Mouse (Mus musculus): ENCODE data around the gene Creb5. TPM values are rescaled to one million over a fixed set of nuclear protein-coding genes. Genes with fewer than 3 reads are reported as not detected.

Creb5 gene
- polyA plus RNA-seq, 1 experiment from 2014 or later: 39.0 TPM

DNA sequence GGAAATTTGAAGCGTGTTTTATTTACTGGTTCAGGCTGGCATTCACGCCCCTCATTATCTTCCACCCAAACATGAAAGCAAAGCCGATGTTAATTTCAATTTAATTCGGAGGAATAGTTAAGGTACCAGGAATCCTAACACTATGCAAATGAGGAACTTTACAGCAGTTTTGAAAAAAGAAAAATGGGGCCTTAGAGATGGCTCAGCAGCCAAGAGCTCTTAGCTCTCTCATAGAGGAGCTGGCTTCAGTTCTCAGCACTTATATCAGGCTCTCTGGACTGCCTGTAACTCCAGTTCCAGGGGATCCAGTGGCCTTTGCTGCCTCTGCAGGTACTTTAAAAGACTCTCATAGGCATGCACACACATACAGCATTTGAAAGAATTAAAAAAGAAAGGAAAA lies 19.1 kb downstream of the Creb5 start:
- no peak for DNase-seq (ENCODE audit: low spot score)
- Histone ChIP-seq H3K4me2 (ENCODE audit: low read depth, low read length, severe bottlenecking) (no peak overlapping the region), H3K27me3 (ENCODE audit: control insufficient read depth, insufficient read depth, low read length) (no peaks in the 10 kb centered on the region), H3K36me3 (ENCODE audit: control insufficient read depth, insufficient read depth, low read length) (no peaks in the 10 kb centered on the region), H3K4me1 (replicated peaks; ENCODE audit: control insufficient read depth, insufficient read depth, low read length) (peaks cover 3% of the 10 kb centered on the region; the same call in 1 of the 2 replicates), H3K9ac (ENCODE audit: low read length) (no peak overlapping the region), H3K27ac (ENCODE audit: low read depth, low read length) (no peak overlapping the region), H3K4me3 (ENCODE audit: low read depth, low read length) (no peak overlapping the region), H3K9me3 (ENCODE audit: control insufficient read depth, low read length) (no peaks in the 10 kb centered on the region)
- ATAC-seq (replicated peaks; ENCODE audit: low FRiP score): no peak
- 63% methylated on average over 4 of the region's 4 CpGs for WGBS

DNA sequence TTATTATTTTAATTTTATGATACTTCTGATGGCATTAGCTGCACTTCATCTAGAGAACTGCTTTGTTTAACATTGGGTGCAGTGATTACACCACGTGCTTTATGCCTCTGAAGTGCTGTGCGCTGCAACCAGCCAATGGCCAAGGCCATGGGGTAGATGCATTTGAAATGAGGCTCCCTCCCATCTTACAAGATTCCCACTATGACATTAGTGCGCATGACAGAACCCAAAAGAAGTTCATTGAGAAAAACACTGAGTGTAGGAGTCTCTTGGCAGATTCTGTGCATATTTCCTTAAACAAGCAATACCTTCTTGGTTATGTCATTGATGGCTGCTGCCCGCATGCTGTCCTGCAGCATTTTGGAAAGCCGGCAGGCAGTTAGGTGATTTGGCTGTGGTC lies 19.6 kb downstream of the Creb5 start:
- 38% methylated on average over 5 of the region's 5 CpGs for WGBS
- ATAC-seq (replicated peaks; ENCODE audit: low FRiP score): peak; percentile 87

DNA sequence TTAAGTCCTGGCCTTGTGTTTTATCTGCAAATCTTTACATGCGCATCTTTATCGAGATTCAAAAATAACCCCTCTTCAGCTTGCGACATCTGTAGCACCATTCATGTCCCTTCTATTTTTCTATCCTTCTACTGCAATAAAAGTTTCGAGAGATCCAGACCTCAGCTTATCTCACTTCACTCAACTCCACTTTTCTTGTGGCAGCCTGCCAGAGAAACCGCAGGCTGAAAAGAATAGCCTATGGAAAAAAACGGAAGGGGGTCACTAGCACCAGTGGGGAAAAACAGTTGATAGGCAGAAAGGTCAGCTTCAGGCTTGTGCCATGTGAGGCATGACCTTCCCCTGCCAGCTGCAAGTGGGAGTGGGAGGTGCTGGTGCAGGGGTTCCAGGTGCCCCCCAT lies 21.6 kb downstream of the Creb5 start:
- ATAC-seq (replicated peaks; ENCODE audit: low FRiP score): no peak
- 53% methylated on average over 6 of the region's 6 CpGs for WGBS
- no peak overlapping the region for H3K27ac ChIP-seq (ENCODE audit: low read depth, low read length)
- H3K4me2 ChIP-seq (ENCODE audit: low read depth, low read length, severe bottlenecking): no peak overlapping the region
- no peaks in the 10 kb centered on the region for H3K27me3 ChIP-seq (ENCODE audit: control insufficient read depth, insufficient read depth, low read length)
- peaks cover 3% of the 10 kb centered on the region; the same call in 1 of the 2 replicates for H3K4me1 ChIP-seq (replicated peaks; ENCODE audit: control insufficient read depth, insufficient read depth, low read length)
- H3K9ac ChIP-seq (ENCODE audit: low read length): no peak overlapping the region
- peak; percentile 53 for DNase-seq (ENCODE audit: low spot score)
- no peak overlapping the region for H3K4me3 ChIP-seq (ENCODE audit: low read depth, low read length)
- H3K9me3 ChIP-seq (ENCODE audit: control insufficient read depth, low read length): no peaks in the 10 kb centered on the region
- H3K36me3 ChIP-seq (ENCODE audit: control insufficient read depth, insufficient read depth, low read length): no peaks in the 10 kb centered on the region

More for the DNA sequence above, 19.6 kb downstream of the Creb5 start:
- no peaks in the 10 kb centered on the region for H3K27me3 ChIP-seq (ENCODE audit: control insufficient read depth, insufficient read depth, low read length)
- no peaks in the 10 kb centered on the region for H3K9me3 ChIP-seq (ENCODE audit: control insufficient read depth, low read length)
- H3K27ac ChIP-seq (ENCODE audit: low read depth, low read length): no peak overlapping the region
- no peaks in the 10 kb centered on the region for H3K36me3 ChIP-seq (ENCODE audit: control insufficient read depth, insufficient read depth, low read length)
- H3K4me1 ChIP-seq (replicated peaks; ENCODE audit: control insufficient read depth, insufficient read depth, low read length): peaks cover 3% of the 10 kb centered on the region; the same call in 1 of the 2 replicates
- H3K9ac ChIP-seq (ENCODE audit: low read length): no peak overlapping the region
- H3K4me3 ChIP-seq (ENCODE audit: low read depth, low read length): no peak overlapping the region
- DNase-seq (ENCODE audit: low spot score): no peak
- no peak overlapping the region for H3K4me2 ChIP-seq (ENCODE audit: low read depth, low read length, severe bottlenecking)

DNA sequence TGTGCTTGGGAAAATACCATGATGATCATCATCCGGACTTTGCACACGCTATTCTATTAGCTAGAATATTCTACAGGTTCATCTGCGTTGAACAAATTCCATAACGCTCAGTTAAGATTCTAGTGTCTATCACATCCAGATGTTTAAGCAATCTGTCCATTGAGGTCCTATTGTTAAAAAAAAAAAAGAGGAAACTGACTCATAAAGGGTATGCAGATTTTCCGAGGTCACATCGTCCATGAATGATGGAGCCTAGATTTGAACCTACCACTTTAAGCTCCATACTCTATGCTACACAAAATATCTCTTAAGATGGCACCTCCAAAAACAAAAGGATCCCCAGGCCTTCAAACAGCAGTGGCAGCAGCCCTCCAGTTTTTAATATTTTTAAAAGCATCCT lies 26.5 kb downstream of the Creb5 start:
- no peak overlapping the region for H3K4me2 ChIP-seq (ENCODE audit: low read depth, low read length, severe bottlenecking)
- 89% methylated on average over 6 of the region's 6 CpGs for WGBS
- H3K27me3 ChIP-seq (ENCODE audit: control insufficient read depth, insufficient read depth, low read length): no peaks in the 10 kb centered on the region
- no peak overlapping the region for H3K4me3 ChIP-seq (ENCODE audit: low read depth, low read length)
- H3K36me3 ChIP-seq (ENCODE audit: control insufficient read depth, insufficient read depth, low read length): no peaks in the 10 kb centered on the region
- peaks cover 3% of the 10 kb centered on the region; the same call in 1 of the 2 replicates for H3K4me1 ChIP-seq (replicated peaks; ENCODE audit: control insufficient read depth, insufficient read depth, low read length)
- no peaks in the 10 kb centered on the region for H3K9me3 ChIP-seq (ENCODE audit: control insufficient read depth, low read length)
- no peak for DNase-seq (ENCODE audit: low spot score)
- no peak overlapping the region for H3K27ac ChIP-seq (ENCODE audit: low read depth, low read length)
- no peak for ATAC-seq (replicated peaks; ENCODE audit: low FRiP score)
- no peak overlapping the region for H3K9ac ChIP-seq (ENCODE audit: low read length)

DNA sequence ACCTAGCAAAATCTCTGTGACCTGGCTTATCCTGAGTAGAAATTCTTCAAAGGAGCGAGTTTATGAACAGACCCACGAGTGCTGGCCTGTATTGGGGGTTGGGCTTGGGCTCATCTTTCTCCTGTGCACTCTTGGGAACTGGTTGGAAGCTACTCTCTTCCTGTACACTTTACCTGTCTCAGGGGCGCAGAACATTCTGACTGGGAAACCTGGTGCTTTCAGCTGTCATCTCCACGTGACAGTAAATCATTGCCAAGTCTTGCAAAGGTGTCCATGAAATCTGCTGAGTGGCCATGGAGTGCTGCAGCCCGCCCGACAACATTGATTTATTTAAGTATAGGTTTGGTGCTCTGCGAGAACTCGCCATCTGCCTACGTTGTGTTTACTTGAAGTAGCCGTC lies 27.1 kb downstream of the Creb5 start:
- Histone ChIP-seq H3K27ac (ENCODE audit: low read depth, low read length) (no peak overlapping the region), H3K36me3 (ENCODE audit: control insufficient read depth, insufficient read depth, low read length) (no peaks in the 10 kb centered on the region), H3K4me3 (ENCODE audit: low read depth, low read length) (no peak overlapping the region), H3K4me1 (replicated peaks; ENCODE audit: control insufficient read depth, insufficient read depth, low read length) (no peaks in the 10 kb centered on the region), H3K27me3 (ENCODE audit: control insufficient read depth, insufficient read depth, low read length) (no peaks in the 10 kb centered on the region), H3K9me3 (ENCODE audit: control insufficient read depth, low read length) (no peaks in the 10 kb centered on the region), H3K9ac (ENCODE audit: low read length) (no peak overlapping the region), H3K4me2 (ENCODE audit: low read depth, low read length, severe bottlenecking) (no peak overlapping the region)
- 89% methylated on average over 10 of the region's 10 CpGs for WGBS
- no peak for DNase-seq (ENCODE audit: low spot score)
- ATAC-seq (replicated peaks; ENCODE audit: low FRiP score): no peak

DNA sequence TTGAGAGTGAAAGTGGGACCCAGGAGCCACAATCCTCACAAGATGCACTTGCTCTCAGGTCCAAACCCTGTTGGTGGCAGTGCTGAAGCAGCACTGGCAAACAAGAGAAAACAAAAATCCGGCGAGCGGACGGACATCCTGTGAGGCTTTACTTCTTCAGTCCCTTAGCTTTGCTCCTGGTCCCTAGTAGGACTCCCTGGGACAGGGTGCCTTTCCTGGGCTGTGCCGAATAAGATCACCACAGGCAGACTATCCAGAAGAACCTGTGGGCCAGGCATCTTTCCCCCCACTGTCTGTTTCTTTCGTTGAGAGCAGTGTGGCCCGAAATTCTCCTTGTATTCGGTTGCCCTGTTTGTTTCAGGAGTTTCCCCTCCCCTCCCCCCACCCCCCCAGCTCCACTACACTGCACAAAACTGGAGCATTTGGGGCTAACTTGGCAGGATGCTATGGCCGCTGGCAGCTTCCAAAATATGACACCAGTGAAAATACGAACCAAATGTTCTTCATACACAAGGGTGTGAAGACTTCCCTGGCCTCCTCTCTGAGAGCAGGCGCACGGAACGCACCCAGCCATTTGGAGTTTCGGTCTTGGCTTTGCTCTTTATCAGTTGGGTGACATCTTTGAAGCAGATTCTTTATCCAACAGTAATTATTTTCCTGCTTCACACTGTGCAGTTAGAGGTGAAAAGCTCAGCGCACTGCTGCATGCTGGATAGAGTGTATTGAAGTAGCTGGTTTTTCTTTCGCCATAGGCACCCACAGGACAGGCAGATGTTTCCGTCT lies 32.7 kb downstream of the Creb5 start:
- no peaks in the 10 kb centered on the region for H3K36me3 ChIP-seq (ENCODE audit: control insufficient read depth, insufficient read depth, low read length)
- no peak overlapping the region for H3K27ac ChIP-seq (ENCODE audit: low read depth, low read length)
- DNase-seq (ENCODE audit: low spot score): peak; percentile 53
- no peaks in the 10 kb centered on the region for H3K27me3 ChIP-seq (ENCODE audit: control insufficient read depth, insufficient read depth, low read length)
- whole genome bisulfite sequencing: 77% methylated on average over 17 of the region's 17 CpGs
- ATAC-seq (replicated peaks; ENCODE audit: low FRiP score): no peak
- no peaks in the 10 kb centered on the region for H3K4me1 ChIP-seq (replicated peaks; ENCODE audit: control insufficient read depth, insufficient read depth, low read length)
- H3K9me3 ChIP-seq (ENCODE audit: control insufficient read depth, low read length): no peaks in the 10 kb centered on the region
- no peak overlapping the region for H3K4me2 ChIP-seq (ENCODE audit: low read depth, low read length, severe bottlenecking)
- no peak overlapping the region for H3K9ac ChIP-seq (ENCODE audit: low read length)
- H3K4me3 ChIP-seq (ENCODE audit: low read depth, low read length): no peak overlapping the region

DNA sequence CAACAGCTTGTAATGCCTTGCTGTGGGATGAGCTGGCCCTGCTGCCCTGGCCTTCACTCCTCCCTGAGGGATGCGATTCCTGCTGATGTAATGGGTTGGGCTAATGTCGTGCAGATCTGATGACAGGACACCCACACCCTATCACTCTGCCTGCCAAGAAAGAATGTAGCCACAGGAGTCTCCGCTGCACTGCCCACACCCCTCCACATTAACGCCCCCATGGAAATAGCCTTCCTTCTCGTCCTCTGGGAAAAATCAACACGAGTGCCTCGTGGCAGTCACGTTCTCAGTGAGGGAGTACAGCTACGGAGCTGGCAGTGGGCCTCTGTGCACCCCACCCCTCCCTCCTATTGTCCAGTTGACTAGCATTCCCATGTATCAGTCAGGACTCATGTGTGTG lies 50.3 kb downstream of the Creb5 start:
- Histone ChIP-seq H3K9ac (ENCODE audit: low read length) (no peak overlapping the region), H3K4me3 (ENCODE audit: low read depth, low read length) (no peak overlapping the region), H3K36me3 (ENCODE audit: control insufficient read depth, insufficient read depth, low read length) (0 out of 2 replicates have a peak, but pooled peaks cover 2% of the 10 kb centered on the region), H3K27me3 (ENCODE audit: control insufficient read depth, insufficient read depth, low read length) (no peaks in the 10 kb centered on the region), H3K4me1 (replicated peaks; ENCODE audit: control insufficient read depth, insufficient read depth, low read length) (no peaks in the 10 kb centered on the region), H3K9me3 (ENCODE audit: control insufficient read depth, low read length) (no peaks in the 10 kb centered on the region), H3K4me2 (ENCODE audit: low read depth, low read length, severe bottlenecking) (no peak overlapping the region), H3K27ac (ENCODE audit: low read depth, low read length) (no peak overlapping the region)
- 74% methylated on average over 9 of the region's 9 CpGs for WGBS
- ATAC-seq (replicated peaks; ENCODE audit: low FRiP score) (no peak), DNase-seq (ENCODE audit: low spot score) (no peak)

DNA sequence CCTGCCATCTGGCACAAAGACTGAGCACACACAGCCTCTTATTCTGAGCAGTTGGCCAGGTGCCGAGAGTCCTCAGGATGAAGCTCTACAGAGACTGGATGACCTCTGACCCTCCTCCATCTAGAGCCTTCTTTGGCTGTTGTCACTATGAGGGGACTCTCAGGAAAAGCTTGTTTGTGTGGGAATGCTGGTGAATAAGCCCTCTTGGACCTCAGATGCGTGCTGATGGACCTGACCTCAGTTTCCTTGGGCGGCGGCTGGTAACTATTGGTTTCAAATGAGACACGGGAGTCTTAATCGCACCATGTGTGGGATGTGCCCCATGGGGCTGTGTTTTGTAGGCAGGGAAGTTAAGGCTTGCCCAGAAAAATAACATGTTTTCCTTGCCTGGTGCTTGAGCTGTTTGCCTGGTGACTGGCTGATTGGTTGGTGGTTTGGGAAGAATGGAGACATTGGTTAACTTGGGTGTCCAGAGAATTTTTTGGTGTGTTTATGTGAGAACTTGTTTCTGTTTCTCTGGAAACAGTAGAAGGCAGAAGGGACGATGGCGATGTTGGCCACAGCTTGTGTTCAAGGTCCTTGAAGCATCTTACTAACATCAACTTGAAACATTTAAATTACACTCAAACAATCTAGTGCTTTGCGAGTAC lies 65.4 kb downstream of the Creb5 start:
- Histone ChIP-seq H3K4me1 (replicated peaks; ENCODE audit: control insufficient read depth, insufficient read depth, low read length) (no peaks in the 10 kb centered on the region), H3K27me3 (ENCODE audit: control insufficient read depth, insufficient read depth, low read length) (no peaks in the 10 kb centered on the region), H3K36me3 (ENCODE audit: control insufficient read depth, insufficient read depth, low read length) (no peaks in the 10 kb centered on the region), H3K27ac (ENCODE audit: low read depth, low read length) (no peak overlapping the region), H3K4me2 (ENCODE audit: low read depth, low read length, severe bottlenecking) (no peak overlapping the region), H3K9me3 (ENCODE audit: control insufficient read depth, low read length) (no peaks in the 10 kb centered on the region), H3K9ac (ENCODE audit: low read length) (no peak overlapping the region), H3K4me3 (ENCODE audit: low read depth, low read length) (no peak overlapping the region)
- DNase-seq (ENCODE audit: low spot score) (no peak), ATAC-seq (replicated peaks; ENCODE audit: low FRiP score) (no peak)
- WGBS: 92% methylated on average over 9 of the region's 9 CpGs

Data from forebrain, embryonic 11.5 days (tissue).